Mouse (Mus musculus) naive thymus-derived CD4-positive, alpha-beta T cell, adult 2 months (primary cell): ENCODE results near the gene Slc3a2.
"Not testable (repeated sequence)": the region's sequence is repeated elsewhere in the genome, so short reads cannot be mapped to it uniquely, and the experiment has no call there.

Experiments
- DNase-seq: peaks from one replicate; pipeline ENCODE4 v3.0.0-alpha.2; 2011; ENCODE audit warnings: low read depth

Gene Slc3a2

GRCm38 (mm10) chr19:8722907-8723573, at the start of gene Slc3a2:
Gene Slc3a2, minus strand, starts transcription at chr19:8723369.
- peak; percentile 98 for DNase-seq

GRCm38 (mm10) chr19:8770567-8771270, 47.5 kb upstream of the Slc3a2 start, which contains the start of gene Tmem223:
Gene Tmem223, plus strand, starts transcription at chr19:8770996.
- peak; percentile 89 for DNase-seq

- no peak for DNase-seq
Measured at GRCm38 (mm10) chr19:8765562-8765961, 42.4 kb upstream of the Slc3a2 start.

GRCm38 (mm10) chr19:8763276-8763675, 40.1 kb upstream of the Slc3a2 start:
- DNase-seq = no peak

GRCm38 (mm10) chr19:8760757-8761156, 37.6 kb upstream of the Slc3a2 start:
- no peak for DNase-seq

DNA sequence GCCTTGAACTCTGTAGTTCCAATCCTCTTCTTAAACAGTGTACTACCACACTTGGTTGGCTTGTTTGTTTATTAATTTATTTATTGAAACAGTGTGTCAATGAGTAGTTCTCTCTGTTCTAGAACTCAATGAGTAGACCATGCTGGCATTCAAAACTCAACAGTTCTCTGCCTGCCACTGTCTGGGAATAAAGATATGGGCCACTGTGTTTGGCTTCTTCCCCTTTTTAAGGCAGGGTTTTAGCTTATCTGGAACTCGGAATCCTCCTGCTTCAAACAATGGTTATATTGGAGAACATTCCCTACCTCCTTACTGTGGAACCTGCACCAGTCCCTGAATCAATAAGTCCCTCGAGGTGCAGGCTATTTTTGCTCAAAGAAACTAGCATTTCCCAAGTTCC, 35.7 kb upstream of the Slc3a2 start:
- no peak for DNase-seq

DNA sequence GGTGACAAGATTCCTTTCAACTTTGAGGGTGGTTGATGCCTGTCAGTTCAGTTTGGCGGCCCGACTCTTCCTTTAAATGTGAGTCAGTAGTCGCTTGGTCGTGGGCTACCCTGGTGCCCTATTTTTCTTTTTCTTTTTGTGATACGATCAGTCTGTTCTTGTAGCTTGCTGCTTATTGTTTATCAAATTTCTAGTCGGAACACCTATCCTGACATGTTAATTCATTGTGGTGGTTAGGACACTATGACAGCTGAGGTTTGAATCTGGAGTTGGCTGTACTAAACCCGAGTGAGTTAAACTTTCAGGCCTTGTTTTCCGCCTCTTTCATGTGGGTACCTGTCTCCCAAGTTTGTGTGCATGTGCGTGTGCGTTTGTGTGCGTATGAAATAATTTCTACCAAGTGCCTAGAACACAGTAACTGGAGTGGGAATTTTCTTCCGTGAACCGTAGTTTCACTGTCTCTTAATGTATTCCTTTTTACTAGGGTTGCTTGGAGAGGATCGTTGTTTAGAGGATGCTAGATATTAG, 34.4 kb upstream of the Slc3a2 start:
- DNase-seq = peak; percentile 76

DNA sequence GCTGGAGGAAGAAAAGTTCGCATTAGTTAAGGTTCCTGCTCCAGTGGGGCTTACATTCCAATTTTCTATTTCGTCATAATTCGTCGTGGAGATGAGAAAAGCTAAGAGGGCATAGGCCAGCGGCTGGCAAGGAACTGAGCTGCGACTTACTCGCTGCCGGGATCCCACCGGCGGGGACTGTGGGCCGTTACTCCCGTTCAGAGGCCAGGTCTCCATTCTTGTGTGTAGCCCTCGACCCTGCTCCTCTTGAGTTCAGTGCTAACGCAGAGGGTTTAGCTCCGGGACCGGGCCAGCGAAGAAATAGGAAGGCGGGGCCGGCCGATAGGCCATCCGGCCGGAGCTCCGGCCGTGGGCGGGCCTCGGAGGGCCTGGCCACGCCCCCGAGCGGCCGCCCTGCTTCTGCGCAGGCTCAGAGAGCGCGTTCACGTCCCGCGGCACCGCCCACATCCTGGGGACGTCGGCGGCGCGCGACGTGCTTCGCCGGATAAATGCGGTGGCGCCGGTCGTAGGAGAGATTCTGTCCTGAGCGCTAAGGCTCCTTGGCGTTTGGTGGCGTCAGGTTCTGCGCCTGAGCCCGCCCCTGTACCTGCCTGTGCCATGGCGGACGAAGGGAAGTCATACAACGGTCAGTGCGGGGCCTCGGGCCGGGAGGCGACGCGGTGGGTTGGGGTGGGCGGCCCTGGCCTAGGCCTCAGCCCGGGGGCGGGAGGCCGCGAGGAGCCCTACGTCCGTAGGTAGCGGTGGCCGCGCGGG, 33.6 kb upstream of the Slc3a2 start, which contains the start of gene Nxf1:
Gene Nxf1, plus strand, starts transcription at position 439 of the 753 bp plus-strand sequence.
- peak; percentile 95 for DNase-seq

DNA sequence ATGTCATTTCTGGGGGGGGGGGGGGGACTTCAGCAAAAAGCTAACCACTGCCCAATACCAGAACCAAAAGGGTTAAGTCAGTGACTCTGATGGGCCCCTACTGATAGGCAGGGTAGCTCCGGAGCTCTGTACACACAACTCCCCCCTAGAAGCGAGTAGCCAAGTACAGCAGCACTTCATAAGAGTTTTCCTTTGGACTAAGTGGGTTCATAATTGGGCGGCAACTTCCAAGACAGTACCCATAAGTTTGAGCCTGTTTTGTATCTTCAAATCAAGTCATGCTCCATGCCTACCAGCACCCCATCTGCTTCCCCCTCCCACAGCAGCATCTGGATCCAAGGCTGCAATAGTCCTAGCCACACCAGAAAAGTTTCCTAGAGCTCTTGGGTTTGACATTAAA, 32.5 kb upstream of the Slc3a2 start:
- no peak for DNase-seq

- no peak for DNase-seq
Measured at GRCm38 (mm10) chr19:8747368-8747767, 24.2 kb upstream of the Slc3a2 start.

GRCm38 (mm10) chr19:8745382-8745781, 22.2 kb upstream of the Slc3a2 start:
- no peak for DNase-seq

DNA sequence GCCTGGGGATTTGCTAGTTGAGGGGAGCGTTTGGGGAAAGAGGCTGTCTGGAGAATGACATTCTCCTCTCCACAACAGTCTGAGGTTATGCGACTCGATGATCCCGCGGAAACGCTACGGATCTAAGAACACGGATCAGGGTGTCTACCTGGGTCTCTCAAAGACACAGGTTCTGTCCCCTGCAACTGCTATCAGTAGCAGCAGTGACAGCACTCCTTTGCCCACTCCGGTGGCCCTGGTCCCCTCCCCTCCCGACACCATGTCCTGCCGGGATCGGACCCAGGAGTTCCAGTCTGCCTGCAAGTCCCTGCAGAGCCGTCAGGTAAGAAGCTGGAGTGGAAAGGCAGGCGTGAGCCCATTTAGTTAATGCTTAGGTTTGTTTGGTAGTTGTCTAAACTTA, 19.0 kb upstream of the Slc3a2 start:
- DNase-seq = no peak

- DNase-seq = peak; percentile 99
Measured at GRCm38 (mm10) chr19:8741243-8741869, 18.2 kb upstream of the Slc3a2 start, which contains the start of gene Stx5a. Gene Stx5a, plus strand, starts transcription at chr19:8741413.

DNA sequence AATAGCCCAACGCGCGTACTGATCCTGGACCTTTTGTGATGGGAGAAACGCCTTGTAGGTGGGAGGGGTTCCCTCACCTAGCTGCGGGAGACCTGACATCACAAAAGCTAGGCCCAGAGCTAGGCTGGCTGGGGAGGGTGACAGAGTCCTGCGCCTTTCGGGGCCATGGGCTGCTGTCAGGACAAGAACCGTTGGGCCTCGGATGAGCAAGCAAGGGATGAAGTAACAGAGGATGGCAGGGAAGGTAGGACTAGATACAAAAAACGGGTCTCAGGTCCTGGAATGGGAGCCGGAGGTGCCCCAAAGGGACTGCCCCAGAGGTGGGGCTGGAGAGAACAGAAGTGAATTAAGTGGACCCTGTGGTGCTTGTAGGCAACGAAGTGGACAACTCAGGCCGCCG, 17.4 kb upstream of the Slc3a2 start, which contains the start of gene 1700092M07Rik:
Gene 1700092M07Rik, plus strand, starts transcription at position 116 of the 400 bp plus-strand sequence.
- no peak for DNase-seq

DNA sequence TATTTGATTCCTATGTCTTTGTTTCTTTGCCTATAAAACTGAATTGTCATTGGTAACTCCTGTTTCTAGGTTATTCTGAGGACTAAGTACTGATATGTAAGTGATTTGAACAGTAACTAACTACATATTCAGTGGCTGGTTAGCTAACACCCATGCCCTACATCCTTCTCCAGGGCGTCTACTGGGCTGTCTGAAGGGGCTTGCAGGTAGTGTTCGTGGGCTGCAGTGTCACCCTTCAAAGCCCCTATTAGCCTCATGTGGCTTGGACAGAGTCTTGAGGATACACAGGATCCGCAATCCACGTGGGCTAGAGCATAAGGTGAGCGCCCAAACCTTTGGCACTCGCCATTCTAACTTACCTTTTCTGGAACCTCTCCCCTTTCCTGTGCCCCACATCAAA, 16.5 kb upstream of the Slc3a2 start:
- DNase-seq = no peak

DNA sequence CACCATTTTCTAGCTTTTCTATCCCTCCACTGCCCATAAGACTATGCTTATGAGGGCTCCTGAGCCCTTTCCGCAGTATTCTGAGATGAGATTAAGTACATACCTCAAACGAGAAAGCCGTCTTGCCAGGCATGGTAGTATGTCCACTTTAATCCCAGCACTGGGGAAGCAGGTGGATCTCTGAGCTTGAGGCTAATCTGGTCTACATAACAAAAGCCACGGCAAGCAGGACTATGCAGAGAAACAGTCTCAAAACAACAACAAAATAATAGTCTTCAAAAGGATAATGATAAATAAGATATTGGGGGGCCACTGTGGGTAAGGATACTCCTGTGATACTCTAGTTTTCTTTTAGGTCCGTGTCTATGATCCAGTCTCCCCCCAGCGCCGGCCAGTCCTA, 15.7 kb upstream of the Slc3a2 start:
- no peak for DNase-seq

GRCm38 (mm10) chr19:8736160-8736467, 12.9 kb upstream of the Slc3a2 start:
- DNase-seq = no peak

DNA sequence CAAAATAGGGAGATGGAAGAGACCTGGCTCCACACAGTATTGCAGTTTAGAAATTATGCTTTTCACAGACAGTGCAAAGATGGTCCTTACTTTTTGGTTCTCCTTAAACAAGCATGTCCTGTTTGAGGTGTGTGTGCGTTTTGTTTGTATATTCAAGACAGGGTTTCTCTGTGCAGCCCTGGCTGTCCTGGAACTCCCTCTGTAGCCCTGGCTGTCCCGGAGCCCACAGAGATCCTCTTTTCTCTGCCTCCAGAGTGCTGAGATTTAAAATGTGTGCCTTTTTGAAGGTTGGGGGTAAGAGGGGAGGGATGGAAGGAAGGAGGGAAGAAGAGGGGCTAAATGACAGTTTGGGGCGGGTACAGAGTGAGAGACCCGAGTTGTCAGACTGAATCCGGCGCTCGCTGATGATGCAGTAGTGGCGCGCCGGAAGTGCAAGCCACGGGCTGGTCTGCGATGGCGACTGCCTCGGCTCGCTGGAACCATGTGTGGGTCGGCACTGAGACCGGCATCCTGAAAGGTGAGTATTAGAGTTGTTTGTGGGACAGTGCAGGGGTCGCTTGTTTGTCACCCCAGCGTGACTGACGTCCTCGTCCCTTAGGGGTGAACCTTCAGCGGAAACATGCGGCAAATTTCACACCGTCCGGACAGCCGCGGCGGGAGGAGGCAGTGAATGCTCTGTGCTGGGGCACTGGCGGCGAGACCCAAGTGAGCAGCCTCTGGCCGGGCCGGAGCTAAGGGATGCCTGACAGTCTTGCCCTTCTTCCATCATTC, 12.4 kb upstream of the Slc3a2 start, which contains the start of gene Wdr74:
Gene Wdr74, plus strand, starts transcription at position 439 of the 771 bp plus-strand sequence.
- DNase-seq = peak; percentile 92

DNA sequence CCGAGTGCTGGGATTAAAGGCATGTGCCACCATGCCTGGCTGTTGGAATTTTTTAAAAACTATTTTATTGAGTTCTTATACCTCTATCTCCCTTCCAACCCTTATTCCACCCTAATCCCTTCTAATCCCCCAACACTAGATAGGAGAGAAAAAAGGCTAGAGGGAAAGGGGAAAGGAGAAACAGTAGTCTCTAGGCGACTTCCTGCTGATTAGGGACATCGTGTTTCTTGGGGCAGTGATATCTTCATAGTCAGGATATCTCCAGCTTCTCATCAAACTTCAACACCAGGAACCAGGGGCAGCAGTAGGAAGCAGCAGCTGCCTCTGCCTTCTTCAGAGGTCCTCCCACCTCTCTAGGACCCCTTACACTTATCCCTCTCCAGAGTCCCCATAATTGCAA, 11.2 kb upstream of the Slc3a2 start:
- DNase-seq = no peak

- not testable (repeated sequence) for DNase-seq
Measured at GRCm38 (mm10) chr19:8728335-8729099, 5.3 kb upstream of the Slc3a2 start.
